Mouse (Mus musculus): ENCODE data around the gene Ccl1. TPM values are rescaled to one million over a fixed set of nuclear protein-coding genes. Genes with fewer than 3 reads are reported as not detected.

Ccl1 gene
- total and polyA plus RNA-seq, 3 experiments, result 95.3 to 153 (median 133) TPM

DNA sequence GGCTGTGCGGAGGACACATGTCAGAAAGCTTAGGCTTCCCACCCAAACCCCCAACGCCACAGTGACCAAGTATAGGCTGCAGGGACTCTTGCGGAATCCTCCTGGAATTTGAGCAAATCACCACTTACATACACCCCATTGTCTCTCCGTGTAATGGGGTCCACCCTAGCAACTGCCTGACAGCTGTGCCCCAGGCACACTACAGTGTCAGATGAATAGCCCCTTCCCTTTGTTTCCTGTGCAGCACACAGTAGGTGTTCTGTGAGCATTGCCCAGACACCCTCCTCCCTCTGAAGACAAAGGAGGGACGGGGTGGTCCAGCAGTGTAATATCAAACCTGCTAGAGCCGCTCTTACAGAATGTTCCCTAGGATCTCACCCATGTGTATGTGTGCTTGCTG is 54.2 kb downstream of the Ccl1 start:
- DNase-seq (ENCODE audit: extremely low read depth), result no peak
- dilution Hi-C loops (cut with MboI; ENCODE audit: extremely low pct_ligation_motif_present, extremely low pct_unique_long_range_greater_than_20kb, low sequenced_read_pairs), result no loop called here
- TF ChIP-seq JUN (IDR thresholded peaks at IDR 0.05; ENCODE audit: insufficient read depth, low read depth, low read length) (no peak), CHD2 (IDR thresholded peaks at IDR 0.05; ENCODE audit: low read length) (no peak), CHD1 (IDR thresholded peaks at IDR 0.05; ENCODE audit: low read depth, low read length) (no peak), UBTF (IDR thresholded peaks at IDR 0.05; ENCODE audit: low read depth, low read length) (no peak), EP300 (IDR thresholded peaks at IDR 0.05; ENCODE audit: low read length) (no peak), ELF1 (IDR thresholded peaks at IDR 0.05; ENCODE audit: low read depth, low read length) (no peak), IRF4 (IDR thresholded peaks at IDR 0.05; ENCODE audit: low read depth, low read length) (no peak), ZMIZ1 (IDR thresholded peaks at IDR 0.05; ENCODE audit: low read depth, low read length) (no peak)
- Histone ChIP-seq H3K4me2 (ENCODE audit: insufficient read depth, low read depth, poor library complexity, severe bottlenecking) (no peak overlapping the region), H3K79me2 (replicated peaks; ENCODE audit: control insufficient read depth, extremely low read depth, insufficient read depth, poor library complexity, severe bottlenecking) (no peaks in the 10 kb centered on the region), H3K9ac (ENCODE audit: insufficient read depth, low read depth) (no peak overlapping the region), H3K27ac (ENCODE audit: insufficient read depth, low read depth) (no peak overlapping the region), H3K4me1 (ENCODE audit: control insufficient read depth in 1 of 2, insufficient read depth in 2 of 2) (peaks cover 2 to 30% of the 10 kb centered on the region in 2 experiments; a peak in 2 of 4 replicates), H3K27me3 (replicated peaks) (peaks cover 44% of the 10 kb centered on the region), H3K4me3 (replicated peaks in 1 of 3; ENCODE audit: low read depth in 2 of 3, low read length in 2 of 3, poor library complexity in 1 of 3) (no peak overlapping the region), H3K36me3 (replicated peaks in 1 of 2; ENCODE audit: control insufficient read depth in 1 of 2, insufficient read depth in 1 of 2, low read length in 1 of 2) (no peaks in the 10 kb centered on the region), H3K9me3 (replicated peaks; ENCODE audit: low read length) (no peaks in the 10 kb centered on the region)
- in situ Hi-C loops (cut with MboI; ENCODE audit: low pct_ligation_motif_present, low pct_unique_long_range_greater_than_20kb, low sequenced_read_pairs), result loop anchor here (10.0 kb wide), 2 partner anchors 454 to 634 kb away; no protein-coding TSS in a partner anchor

DNA sequence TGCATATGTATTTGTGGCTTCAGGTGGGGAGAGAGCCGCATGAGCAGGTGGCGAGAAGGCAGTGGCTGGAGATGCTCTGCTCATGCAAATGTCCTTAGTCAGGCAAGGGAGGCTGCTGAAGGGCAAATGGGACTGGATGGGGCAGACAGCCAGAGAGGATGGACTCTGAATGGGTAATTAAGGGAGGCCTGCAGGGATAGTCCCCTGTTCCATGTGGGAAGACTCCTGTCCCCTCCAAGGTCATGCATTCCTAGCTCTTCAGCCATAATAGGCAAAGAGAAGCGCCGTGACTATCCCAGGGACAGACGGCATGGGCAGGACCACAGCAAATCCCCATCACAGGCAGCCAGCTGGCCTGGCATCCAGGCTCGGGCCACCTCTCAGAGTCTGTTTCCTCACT is 55.5 kb downstream of the Ccl1 start:
- Histone ChIP-seq H3K27me3 (replicated peaks) (peaks cover 44% of the 10 kb centered on the region), H3K9ac (ENCODE audit: insufficient read depth, low read depth) (no peak overlapping the region), H3K27ac (ENCODE audit: insufficient read depth, low read depth) (no peak overlapping the region), H3K4me1 (ENCODE audit: control insufficient read depth in 1 of 2, insufficient read depth in 2 of 2) (peaks cover 2 to 19% of the 10 kb centered on the region in 2 experiments; a peak in 2 of 4 replicates), H3K9me3 (replicated peaks; ENCODE audit: low read length) (no peaks in the 10 kb centered on the region), H3K36me3 (replicated peaks in 1 of 2; ENCODE audit: control insufficient read depth in 1 of 2, insufficient read depth in 1 of 2, low read length in 1 of 2) (no peaks in the 10 kb centered on the region), H3K4me2 (ENCODE audit: insufficient read depth, low read depth, poor library complexity, severe bottlenecking) (no peak overlapping the region), H3K4me3 (replicated peaks in 1 of 3; ENCODE audit: low read depth in 2 of 3, low read length in 2 of 3, poor library complexity in 1 of 3) (no peak overlapping the region), H3K79me2 (replicated peaks; ENCODE audit: control insufficient read depth, extremely low read depth, insufficient read depth, poor library complexity, severe bottlenecking) (no peaks in the 10 kb centered on the region)
- in situ Hi-C loops (cut with MboI; ENCODE audit: low pct_ligation_motif_present, low pct_unique_long_range_greater_than_20kb, low sequenced_read_pairs) (loop anchor here (10.0 kb wide), 2 partner anchors 455 to 635 kb away; no protein-coding TSS in a partner anchor), dilution Hi-C loops (cut with MboI; ENCODE audit: extremely low pct_ligation_motif_present, extremely low pct_unique_long_range_greater_than_20kb, low sequenced_read_pairs) (no loop called here)
- DNase-seq (ENCODE audit: extremely low read depth), result no peak
- TF ChIP-seq ZMIZ1 (IDR thresholded peaks at IDR 0.05; ENCODE audit: low read depth, low read length) (no peak), ZNF384 (IDR thresholded peaks at IDR 0.05; ENCODE audit: low read depth, low read length) (no peak), HCFC1 (IDR thresholded peaks at IDR 0.05; ENCODE audit: low read depth, low read length) (no peak), NELFE (IDR thresholded peaks at IDR 0.05; ENCODE audit: low read depth, low read length) (no peak), ZKSCAN1 (IDR thresholded peaks at IDR 0.05; ENCODE audit: borderline replicate concordance, low read depth, low read length) (no peak), ELF1 (IDR thresholded peaks at IDR 0.05; ENCODE audit: low read depth, low read length) (no peak), GABPA (IDR thresholded peaks at IDR 0.05; ENCODE audit: insufficient replicate concordance, low read depth, low read length) (no peak), ZC3H11A (IDR thresholded peaks at IDR 0.05; ENCODE audit: low read depth, low read length) (no peak), MAFK (IDR thresholded peaks at IDR 0.05; ENCODE audit: insufficient replicate concordance, low read length) (no peak), EP300 (IDR thresholded peaks at IDR 0.05; ENCODE audit: low read length) (no peak), ETS1 (conservative IDR thresholded peaks at IDR 0.05; ENCODE audit: low read depth, low read length) (no peak), TBP (conservative IDR thresholded peaks at IDR 0.05; ENCODE audit: low read depth, low read length) (no peak), CHD2 (IDR thresholded peaks at IDR 0.05; ENCODE audit: low read length) (no peak), SMC3 (IDR thresholded peaks at IDR 0.05; ENCODE audit: low read depth, low read length) (no peak), MAZ (IDR thresholded peaks at IDR 0.05; ENCODE audit: low read depth, low read length) (no peak), NRF1 (IDR thresholded peaks at IDR 0.05; ENCODE audit: low read depth, low read length) (no peak)

All from CH12.LX (cell line).